Mouse (Mus musculus): ENCODE results near the gene Spata13.

- TF ChIP-seq CTCF (IDR thresholded peaks at IDR 0.05; ENCODE audit: low read depth) (no peak), EP300 (IDR thresholded peaks at IDR 0.05; ENCODE audit: low read depth) (no peak)
These were observed 120.9 kb downstream of the Spata13 start for GRCm38 (mm10) chr14:60754656-60755055.
